Mouse (Mus musculus) MEL (cell line): ENCODE results near the gene Acss1.

Experiments
- BHLHE40 ChIP-seq: IDR thresholded peaks from 2 replicates; pipeline ENCODE4 v1.6.1; 2012; ENCODE audit warnings: low read depth, mild to moderate bottlenecking, inconsistent platforms, low read length, improper control_type of control experiment, borderline replicate concordance
- CTCF ChIP-seq, 3 experiments: IDR thresholded peaks in 2 of 3; conservative IDR thresholded peaks in 1 of 3; 2 replicates each; pipeline ENCODE4 v1.5.1; 2011 to 2012; ENCODE audit warnings: low read length in 3 of 3, low read depth in 2 of 3, mild to moderate bottlenecking in 2 of 3, improper control_type of control experiment in 1 of 3, inconsistent platforms in 1 of 3, mixed read lengths in 1 of 3, moderate library complexity in 1 of 3; ENCODE audit not compliant: control insufficient read depth in 1 of 3, insufficient read depth in 1 of 3, poor library complexity in 1 of 3, severe bottlenecking in 1 of 3
- EP300 ChIP-seq, 2 experiments: IDR thresholded peaks; 2 replicates each; pipeline ENCODE4 v1.6.1; 2011; ENCODE audit warnings: improper control_type of control experiment in 2 of 2, low read length in 2 of 2, low read depth in 1 of 2, mild to moderate bottlenecking in 1 of 2
- HCFC1 ChIP-seq: IDR thresholded peaks from 2 replicates; pipeline ENCODE4 v1.6.1; 2012; ENCODE audit warnings: low read depth, mild to moderate bottlenecking, inconsistent platforms, low read length, improper control_type of control experiment, moderate library complexity
- MEF2A ChIP-seq: IDR thresholded peaks from 2 replicates; pipeline ENCODE4 v1.6.1; 2014; ENCODE audit warnings: low read depth, mild to moderate bottlenecking, inconsistent platforms, low read length, improper control_type of control experiment; ENCODE audit not compliant: poor library complexity, insufficient replicate concordance, severe bottlenecking; ENCODE audit errors: extremely low read depth
- POLR2A ChIP-seq, 2 experiments: IDR thresholded peaks; 2 replicates each; pipeline ENCODE4 v1.6.1; 2011 to 2012; ENCODE audit warnings: low read length in 2 of 2, mild to moderate bottlenecking in 2 of 2, control low read depth in 1 of 2, improper control_type of control experiment in 1 of 2, low read depth in 1 of 2, moderate library complexity in 1 of 2; ENCODE audit not compliant: control insufficient read depth in 1 of 2, insufficient read depth in 1 of 2, poor library complexity in 1 of 2
- TAL1 ChIP-seq: IDR thresholded peaks from 2 replicates; pipeline ENCODE4 v1.6.1; 2012; ENCODE audit warnings: mild to moderate bottlenecking, inconsistent platforms, low read length, moderate library complexity, mixed read lengths
- TCF12 ChIP-seq: IDR thresholded peaks from 2 replicates; pipeline ENCODE4 v1.6.1; 2014; ENCODE audit warnings: low read depth, mild to moderate bottlenecking, inconsistent platforms, low read length, improper control_type of control experiment, moderate library complexity

GRCm38 (mm10) chr2:150643726-150644415 is 24.4 kb downstream of the Acss1 start:
- TF ChIP-seq MEF2A (no peak), POLR2A (IDR thresholded peaks at IDR 0.05; ENCODE audit: control insufficient read depth in 1 of 2, insufficient read depth in 1 of 2, low read depth in 1 of 2, low read length in 2 of 2, poor library complexity in 1 of 2) (no peak), TAL1 (no peak), CTCF (IDR thresholded peaks at IDR 0.05 in 2 of 3, conservative IDR thresholded peaks at IDR 0.05 in 1 of 3; ENCODE audit: control insufficient read depth in 1 of 3, insufficient read depth in 1 of 3, low read depth in 2 of 3, low read length in 3 of 3, poor library complexity in 1 of 3, severe bottlenecking in 1 of 3) (no peak), HCFC1 (no peak), TCF12 (no peak), BHLHE40 (no peak), EP300 (IDR thresholded peaks at IDR 0.05; ENCODE audit: low read depth in 1 of 2, low read length in 2 of 2) (no peak)
